Mouse (Mus musculus) kidney, postnatal 36 days (tissue): Measurements from ENCODE around the gene Cenpb.
A peak's percentile ranks its signal among the peaks of the same experiment; 100 is the strongest.

Experiments
- DNase-seq, 2 experiments: peaks; one replicate each; pipeline ENCODE4 v3.0.0; 2021 to 2022; ENCODE audit warnings: mixed read lengths in 2 of 2

Cenpb gene

DNA sequence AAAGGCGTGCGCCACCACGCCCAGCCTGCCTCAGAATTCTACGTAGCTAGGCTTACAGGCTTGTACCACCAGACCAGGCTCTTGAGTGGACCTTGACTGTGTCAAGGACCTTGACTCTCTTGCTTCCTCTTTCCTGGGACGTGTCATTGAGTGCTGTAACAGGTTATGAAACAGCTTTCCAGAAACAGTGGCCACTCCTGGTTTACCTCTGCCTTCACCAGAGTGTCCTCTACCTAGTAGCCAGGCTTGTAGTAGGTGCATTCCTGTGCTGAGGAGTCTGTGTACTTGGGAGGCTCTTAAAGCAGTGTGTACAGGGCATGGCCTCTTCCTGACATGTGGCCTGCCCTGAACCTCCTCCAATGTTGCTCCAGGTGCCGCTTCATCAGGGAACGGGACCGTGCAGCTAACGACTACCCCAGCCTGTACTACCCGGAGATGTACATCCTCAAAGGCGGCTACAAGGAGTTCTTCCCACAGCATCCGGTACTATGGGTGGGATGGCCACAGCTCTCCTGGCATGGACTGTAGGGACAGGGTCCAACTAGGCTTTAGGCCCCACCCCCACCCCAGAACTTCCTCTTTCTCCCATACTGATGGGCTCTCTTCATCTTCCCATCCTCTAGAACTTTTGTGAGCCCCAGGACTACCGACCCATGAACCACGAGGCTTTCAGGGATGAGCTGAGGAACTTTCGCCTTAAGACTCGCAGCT, 16.9 kb upstream of the Cenpb start:
- no peak for DNase-seq

DNA sequence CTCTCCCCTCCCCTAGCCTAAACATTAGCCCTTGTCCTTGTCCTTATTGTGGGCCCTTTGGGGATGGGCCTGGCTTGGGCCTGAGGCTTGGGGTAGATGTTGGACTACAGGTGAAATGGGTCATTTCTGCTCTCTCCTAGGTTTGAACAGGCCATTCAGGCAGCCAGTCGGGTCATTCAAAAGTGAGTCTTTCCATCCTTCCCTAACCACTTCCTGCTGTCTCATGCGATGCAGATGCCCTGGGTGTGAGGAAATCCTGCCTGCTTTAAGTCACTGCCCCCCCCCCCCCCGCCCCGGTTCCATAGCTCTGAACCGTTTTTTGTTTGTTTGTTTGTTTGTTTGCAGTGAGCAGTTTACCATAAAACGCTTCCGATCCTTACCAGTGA, 11.1 kb upstream of the Cenpb start:
- no peak for DNase-seq

DNA sequence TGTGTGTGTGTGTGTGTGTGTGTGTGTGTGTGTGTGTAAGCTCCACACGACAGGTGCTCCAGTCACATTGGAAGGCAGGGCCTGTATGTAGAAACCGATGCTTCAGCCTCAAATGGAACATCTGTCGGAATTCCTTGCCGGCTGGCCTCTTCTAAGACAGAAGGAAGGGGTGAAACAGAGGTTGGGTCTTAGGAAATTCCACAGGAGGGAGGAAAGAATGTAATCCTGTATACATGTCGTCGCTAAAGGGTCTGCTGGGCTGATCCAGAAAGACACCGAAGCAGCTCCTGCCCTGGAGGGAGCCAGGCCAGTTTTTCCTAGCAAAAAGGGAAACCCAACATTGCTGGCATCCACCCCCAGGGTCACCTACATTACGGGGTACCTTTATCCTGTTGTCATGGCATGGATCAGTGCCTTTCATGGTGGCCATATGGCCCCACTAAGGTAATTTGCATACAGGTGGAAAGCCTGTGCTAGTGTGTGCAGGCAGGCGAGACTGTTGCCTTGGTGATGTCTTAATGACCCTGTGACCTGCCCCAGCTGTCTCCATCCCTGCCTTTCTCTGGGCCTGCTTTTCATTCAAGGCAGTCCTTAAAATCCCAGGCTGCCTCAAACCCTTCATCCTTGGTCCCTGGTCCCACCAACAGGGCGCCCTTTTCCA, 10.6 kb upstream of the Cenpb start:
- peak; percentile 54 to 66 for DNase-seq

DNA sequence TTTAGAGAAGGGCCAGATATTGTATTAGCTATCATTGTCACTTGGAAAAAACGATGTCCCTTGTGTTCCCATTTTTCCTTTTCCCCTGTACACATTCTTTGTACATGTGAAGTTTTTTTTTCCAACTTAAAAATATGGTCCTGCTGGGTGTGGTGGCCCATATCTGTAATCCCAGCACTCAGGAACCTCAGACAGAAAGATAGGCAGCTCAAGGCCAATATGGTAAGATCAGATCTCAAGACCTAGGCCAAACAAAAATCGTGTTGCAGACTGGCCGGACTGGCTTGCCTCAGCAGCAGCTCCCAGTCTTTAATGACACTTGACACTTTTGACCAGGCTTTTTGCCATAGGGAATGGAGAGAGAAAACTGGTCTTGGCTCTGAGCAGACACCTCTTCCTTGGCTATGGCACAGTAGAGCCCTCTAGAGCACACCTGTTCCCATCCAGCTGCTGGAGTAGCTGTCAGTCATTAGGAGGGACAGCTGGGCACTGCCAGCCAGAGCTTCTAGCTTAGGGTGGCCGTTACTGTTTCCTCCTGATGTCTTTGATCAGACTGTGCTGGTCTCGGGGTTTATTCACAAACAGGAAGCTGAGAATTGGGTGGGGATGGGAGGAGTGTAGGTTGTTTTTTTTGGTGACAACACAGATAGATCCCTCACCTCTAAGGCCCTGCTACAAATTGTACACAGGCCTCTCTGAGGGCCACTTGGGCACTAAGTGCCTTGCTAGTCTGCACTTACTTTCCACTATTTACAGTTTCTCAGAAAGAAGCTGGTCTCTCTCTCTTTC, 9.8 kb upstream of the Cenpb start:
- no peak for DNase-seq

DNA sequence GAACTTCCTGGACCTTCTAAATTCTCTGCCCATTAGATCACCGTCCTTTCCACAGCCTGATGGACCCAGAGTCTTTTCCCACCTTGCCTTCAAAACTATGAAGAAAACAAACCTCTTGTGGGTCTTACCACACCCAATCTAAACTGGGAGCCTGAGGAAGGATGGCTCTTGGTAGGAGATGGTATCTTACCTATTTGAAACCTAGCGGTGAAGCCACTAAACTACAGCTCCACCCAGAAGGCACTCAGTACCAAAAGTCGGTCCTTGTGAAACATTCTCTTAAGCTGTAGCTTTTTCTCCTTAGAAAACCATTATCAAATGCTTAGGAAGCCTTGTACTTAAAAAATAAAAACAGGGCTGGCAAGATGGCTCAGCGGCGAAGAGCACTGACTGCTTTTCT, 8.4 kb upstream of the Cenpb start:
- DNase-seq: no peak

DNA sequence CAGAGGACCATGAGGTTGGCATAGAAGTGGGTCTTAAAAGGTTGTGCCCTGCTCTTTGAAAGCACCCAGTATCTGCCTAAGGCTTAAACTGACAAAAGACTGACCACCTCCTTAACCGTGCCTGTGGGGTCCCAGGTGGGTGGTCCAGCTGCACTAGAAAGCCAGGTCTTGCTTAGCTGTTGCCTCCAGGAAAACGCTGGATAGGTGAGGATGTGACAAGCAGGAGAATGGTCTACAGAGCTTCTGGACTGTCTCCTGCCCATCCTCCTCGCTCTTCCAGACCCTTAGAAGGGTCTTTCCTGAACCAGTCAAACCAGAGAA, 7.7 kb upstream of the Cenpb start:
- no peak for DNase-seq

DNA sequence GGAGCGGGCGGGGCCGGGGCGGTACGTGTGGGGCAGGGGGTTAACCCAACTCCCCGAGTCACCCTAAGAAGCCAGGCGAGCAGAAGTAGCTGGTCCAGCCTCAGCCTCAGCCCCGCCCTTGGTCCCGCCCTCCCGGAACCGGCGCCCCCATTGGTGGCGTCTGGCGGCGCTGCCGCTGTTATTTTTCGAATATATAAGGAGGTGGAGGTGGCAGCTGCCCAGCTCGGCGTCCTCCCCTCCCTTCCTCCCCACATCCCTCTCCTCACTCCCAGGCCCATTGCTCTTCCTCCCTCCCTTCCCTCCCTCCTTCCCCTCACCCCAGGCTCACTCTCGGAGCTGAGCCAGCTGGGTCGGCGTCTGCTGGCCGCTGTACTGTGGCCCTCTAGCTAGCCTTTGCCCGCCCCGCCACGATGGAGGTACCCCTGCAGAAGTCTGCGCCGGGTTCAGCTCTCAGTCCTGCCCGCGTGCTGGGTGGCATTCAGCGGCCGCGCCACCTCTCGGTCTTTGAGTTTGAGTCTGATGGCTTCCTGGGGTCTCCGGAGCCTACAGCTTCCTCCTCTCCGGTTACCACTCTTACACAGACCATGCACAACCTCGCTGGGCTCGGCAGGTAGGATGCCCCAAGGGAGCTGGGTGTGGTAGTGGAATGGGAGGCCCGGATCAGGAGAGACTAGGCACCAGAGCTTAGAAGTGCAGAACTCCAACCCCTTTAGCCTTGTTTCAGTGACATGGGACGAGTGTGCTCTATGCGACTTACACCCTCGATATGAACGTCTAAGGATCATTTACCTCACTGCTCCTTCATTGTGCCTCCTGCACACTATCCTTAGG, 7.1 kb upstream of the Cenpb start, which contains the start of the genes Cdc25b and Spef1:
Gene Cdc25b, plus strand, starts transcription at position 179 of the 831 bp plus-strand sequence.
Gene Spef1, minus strand, starts transcription at position 512 of the 831 bp plus-strand sequence.
- peak; percentile 88 to 93 for DNase-seq

DNA sequence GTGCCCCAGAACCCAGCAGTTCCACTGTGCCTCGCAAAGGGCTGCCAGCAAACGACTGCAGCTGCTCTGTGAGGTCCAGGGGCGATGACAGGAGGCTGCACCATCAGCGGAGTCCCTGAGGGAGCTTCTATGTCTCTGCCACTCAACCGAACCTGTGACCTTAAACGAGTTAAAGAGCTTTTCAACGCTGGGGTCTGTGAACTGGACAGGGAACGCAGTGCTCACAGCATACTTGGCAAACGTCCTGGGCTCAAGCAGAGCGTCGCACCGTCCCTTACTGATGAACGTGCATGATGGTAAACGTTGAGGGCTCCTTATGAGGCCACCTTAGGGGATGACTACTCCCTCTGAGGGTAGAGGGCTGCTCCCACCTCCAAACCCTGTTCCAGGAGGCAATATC, 6.5 kb upstream of the Cenpb start:
- DNase-seq: peak in 1 of 2 experiments; percentile 38

DNA sequence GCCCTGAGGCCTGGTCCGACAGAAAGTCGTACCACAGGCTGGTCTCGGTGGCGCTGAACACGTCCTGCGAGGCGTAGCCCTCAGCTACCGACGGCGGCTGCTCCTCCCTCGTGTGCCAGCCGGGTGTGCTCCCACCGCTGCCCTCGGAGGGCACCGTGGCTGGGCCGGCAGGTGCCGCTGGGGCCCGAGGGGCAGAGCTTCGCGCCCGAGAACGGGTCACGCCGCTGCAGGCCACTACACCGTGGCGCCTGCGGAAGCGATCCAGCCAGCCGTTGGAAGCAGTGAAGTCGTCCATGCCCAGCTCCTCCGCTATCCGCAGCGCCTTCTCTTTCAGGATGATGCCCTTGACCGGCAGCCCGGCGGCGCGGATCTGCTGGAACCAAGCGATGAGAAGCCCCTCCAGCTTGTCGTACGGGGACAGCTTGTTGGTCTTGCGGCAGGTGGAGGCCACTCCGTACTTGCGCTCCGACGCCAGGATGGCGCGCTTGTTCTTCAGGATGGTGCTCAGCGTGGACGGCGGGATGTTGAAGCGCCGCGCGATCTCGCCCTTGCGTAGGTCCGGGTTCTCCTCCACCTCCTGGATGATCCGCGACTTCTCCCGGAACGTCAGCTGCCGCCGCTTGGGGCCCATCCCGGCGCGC, 501 bp downstream of the Cenpb start:
- peak; percentile 58 to 75 for DNase-seq

DNA sequence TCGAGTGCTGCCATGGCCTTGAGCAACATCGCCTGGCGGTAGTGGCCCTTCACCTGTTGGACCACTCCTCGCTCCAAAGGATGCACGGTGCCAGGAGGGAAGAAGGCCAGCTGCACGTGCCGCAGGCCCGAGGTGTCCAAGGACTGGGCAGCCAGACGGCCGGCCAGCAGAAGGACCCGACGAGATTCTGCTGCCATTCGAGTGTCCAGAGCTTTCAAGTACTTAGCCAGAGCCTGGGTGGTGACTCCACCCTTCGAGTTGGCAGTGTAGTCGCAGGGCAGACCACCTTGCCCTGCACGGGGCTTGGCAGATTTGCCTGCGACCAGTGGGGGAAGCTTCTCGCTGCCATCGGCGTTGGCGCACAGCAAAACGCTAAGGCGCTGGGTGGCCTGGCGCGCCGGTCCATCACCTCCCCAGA, 1.0 kb downstream of the Cenpb start:
- DNase-seq: peak; percentile 33 to 57

DNA sequence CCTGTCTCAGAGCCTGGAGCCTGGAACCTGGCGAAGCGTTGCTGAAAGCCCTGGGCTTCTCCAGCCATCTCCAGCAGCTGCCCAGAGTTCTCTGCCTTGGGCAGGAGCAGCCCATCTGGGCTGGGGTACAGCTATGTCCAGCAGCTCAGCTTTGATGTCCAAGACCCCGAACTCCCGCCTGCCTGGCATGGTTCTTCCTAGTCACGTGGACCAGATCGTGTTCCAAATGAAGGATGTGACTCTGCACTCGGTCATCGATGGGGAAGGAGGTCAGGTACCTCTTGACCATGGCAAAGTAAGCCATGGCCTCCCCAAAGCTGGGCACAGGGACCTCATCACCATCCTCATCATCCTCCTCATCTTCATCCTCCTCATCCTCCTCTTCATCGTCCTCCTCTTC, 1.9 kb downstream of the Cenpb start:
- DNase-seq: peak; percentile 29 to 49

DNA sequence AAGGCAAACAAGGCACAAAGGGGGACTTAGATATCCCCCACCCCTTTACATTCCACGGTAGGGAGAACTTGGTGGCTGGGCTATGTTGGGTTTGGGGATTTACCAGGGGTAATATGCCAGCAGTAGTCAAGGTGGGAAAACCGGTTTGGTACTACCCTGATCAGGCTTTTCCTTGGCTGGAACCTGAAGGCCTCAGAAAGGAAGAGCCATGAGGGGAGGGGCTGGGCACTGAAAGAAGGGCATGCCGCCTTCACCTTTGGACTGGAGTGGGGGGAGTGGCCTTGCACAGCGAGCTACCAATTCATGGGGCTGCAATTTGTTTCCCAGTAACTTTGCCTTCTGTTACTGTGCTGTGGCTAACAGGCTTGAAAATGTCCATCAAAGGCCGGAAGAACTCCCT, 3.4 kb downstream of the Cenpb start:
- peak; percentile 86 to 92 for DNase-seq

DNA sequence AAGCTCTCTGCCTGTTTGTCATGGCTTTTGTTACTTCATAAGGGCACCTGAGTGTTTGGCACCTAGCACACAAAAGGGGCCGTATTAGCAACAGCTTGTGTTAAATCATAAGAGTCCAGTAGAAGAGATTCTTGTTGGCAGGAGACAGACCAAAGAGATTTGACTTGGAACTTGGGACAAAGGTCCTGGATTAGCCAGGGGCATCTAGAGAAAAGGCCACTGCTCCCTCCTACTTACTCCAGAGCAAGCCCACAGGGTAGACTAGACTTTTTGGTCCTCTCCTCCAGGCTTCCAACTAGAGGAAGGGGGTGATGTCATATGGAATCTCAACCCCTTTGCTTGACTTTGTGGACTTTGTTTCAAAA, 3.9 kb downstream of the Cenpb start:
- DNase-seq: peak; percentile 47 to 59

DNA sequence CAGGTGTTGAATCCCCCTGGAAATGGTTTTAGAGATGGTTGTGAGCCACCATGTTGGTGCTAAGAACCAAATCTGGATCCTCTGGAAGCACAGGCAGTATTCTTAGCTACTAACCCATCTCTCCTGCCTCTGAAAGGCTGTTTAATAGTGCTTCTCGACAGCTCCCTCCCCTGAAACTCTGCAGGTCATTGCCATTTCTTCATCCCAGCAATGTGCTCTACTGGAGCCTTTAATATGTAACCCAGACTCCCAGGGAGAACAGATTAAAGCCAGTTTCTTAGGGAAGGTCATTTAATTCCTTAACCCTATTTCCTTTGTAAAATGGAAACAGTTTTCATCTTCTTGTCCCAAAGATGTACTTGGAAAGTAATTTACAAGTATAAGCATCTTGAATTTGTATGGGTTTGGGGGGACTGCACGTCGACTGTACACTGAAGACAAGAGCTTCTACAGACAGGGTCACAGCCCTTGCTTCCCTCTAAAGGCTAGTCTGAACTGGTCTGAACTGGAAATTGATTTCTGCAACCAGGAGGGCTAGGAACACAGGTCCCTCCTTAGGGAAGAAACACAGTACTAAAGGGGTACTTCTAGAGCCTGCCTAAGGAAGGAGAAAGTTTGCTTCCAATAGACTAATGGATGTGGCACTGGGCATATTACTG, 4.5 kb downstream of the Cenpb start:
- peak; percentile 33 to 53 for DNase-seq

DNA sequence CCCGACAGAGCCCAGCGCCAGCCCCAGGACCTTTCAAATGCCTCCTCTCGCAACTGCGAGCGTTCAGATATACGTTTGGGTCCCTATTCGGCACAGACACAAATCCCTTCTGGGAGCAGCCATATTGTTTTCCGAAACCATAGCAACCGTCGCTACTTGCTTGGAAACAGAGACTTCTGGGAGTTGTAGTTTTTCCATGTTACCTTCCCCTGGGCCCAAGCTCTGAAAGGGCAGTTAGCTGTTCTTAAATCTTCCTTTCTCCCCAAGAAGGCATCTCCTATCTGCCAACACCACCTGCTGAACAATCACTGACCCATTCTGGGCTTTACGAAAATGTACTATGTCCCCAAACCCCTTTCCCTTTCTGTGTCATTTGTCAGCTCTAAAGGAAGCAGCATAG, 5.2 kb downstream of the Cenpb start:
- peak; percentile 75 to 90 for DNase-seq

DNA sequence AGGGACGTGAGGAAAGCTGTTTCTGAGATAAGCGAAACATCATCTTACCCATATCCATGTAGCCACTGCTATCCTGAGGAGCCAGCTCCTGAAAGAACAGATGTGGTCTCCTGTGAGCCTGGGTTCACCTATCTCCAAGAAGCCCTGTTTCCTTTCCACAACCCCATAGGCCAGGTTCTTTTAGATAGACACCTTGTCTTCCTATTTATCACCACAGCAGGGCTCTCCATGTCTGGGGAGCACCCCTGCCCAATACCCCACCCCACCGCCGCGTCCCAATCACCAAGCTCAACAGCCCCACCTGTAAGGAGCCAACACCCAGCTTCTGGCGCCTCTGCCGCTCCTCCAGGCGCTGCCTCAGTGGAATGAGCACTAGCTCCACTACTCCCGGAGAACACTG, 7.5 kb downstream of the Cenpb start:
- DNase-seq: no peak

DNA sequence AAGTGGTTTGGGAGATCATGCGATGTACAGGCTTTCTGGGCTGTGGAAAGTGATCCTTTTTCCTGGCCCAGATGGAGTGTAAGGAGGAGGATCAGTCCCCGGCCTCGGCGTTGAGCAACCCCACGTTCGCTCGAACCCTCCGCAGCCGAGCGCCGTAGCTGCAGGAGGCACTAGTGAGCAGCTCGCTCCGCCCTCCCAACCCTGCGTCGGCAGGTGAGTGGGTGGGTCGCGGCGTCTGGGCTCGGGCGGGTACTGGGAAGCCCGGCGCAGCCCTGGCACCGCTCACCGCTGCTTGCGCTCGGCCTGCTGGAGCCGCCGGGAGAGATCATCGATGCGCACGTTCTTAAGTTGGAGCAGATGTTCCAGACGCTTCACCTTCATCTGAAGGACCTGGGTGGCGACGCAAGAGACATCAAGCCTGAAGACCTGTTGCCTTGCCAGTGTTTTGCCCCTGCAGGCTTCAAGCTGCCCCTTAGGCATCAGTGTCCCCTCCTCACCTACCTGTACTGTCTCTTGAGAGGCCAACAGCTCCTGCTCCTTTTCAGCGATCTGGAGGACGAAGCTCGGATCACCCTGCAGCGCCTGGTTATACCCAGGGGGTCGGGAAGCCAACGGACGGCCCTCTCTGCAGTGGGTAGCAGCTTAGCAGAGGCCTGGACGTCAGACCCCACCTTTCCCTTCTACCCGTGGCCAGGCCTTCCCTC, 8.3 kb downstream of the Cenpb start:
- DNase-seq: peak; percentile 79 to 89

DNA sequence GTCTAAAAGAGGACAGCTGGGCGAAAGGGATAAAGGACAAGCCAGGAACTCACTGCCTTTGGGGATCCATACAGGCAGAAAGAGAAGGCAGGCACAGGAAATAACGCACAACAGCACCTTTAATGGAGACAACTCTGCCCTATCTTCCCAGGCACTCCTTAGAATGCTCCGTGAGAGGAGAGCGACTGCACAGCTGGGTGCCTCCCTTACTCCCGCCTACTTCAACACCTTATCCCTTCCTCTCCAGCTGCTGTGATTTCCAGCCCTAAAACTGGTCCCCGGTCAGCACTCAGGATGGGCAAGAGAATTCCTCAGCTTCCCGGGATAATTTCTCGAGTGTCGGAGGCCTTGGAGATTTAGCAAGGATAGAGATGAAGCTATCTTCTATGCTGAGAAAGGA, 8.9 kb downstream of the Cenpb start:
- no peak for DNase-seq

DNA sequence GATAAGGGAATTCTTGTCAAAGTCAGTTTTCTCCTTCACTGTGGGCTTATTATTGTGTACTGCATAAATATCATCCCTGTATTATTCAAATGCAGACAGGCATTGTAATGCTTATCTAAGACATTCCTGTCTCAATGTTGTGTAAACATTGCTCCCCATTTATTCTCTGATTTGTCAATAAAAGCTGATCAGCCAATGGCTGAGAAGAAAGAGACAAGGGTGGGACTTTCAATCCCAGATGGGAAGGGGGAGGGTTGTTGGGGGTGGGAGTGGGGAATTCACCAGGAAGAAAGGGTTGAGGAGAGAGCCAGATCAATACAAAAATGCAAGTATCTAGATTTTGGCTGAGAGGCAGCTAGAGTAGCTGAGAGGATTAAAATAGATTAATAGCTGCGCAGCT, 11.0 kb downstream of the Cenpb start:
- no peak for DNase-seq

DNA sequence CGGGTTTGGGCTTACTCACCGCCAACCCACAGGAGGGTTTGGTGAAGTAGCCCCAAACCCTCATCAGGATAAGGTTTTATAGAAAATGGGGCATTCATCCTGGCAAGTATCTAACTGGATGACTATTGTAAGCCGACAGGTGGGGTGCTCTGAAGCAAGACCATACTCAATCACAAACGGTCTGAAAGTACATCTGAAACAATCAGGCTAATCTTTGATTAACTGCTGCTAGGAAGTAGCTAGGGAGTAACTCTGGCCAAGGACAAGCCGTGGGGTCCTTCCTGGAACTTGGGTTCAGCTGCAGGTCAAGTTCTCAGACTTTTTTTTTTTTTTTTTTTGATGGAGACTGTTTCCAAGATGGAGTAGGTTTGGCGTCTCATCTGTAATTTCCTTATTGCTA, 11.9 kb downstream of the Cenpb start:
- no peak for DNase-seq

DNA sequence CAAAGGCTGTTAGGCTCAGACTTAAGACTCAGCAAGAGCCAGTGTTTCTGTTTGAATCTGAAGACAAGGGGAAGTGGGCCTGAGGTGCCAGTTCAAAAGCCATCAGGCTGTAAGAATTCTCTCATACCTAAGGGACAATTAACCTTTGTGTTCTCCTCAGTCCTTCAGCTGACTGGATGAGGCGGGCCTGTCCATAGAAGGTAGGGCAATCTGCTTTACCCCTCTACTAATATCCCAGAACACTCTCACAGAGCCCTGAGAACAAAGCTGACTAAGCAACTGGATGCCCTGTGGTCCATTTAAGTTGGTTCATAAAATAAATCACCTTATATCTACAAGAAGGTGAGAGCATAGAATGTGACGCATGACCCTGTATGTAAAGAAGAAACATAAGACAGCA, 13.7 kb downstream of the Cenpb start:
- DNase-seq: peak in 1 of 2 experiments; percentile 29
